Mouse (Mus musculus) hindbrain, embryonic 16.5 days (tissue): ENCODE results near the gene Ntrk1. TPM values are rescaled to one million over a fixed set of nuclear protein-coding genes. Genes with fewer than 3 reads are reported as not detected.

ENCODE experiments used
- ATAC-seq: fragments of 200-750 bp; cut with Nextera tagmentation; 2 replicates; pipeline ENCODE4 v1.8.0; 2017; ENCODE audit warnings: moderate TSS enrichment, moderate library complexity
- H3K27ac ChIP-seq: fragments of 300-500 bp; sonication (generic); 2 replicates; pipeline ENCODE4 v1.5.1; 2014; ENCODE audit warnings: low read depth, mild to moderate bottlenecking, control low read depth, low read length, moderate library complexity
- H3K27me3 ChIP-seq: fragments of 300-500 bp; sonication (generic); replicated peaks from 2 replicates; pipeline ENCODE4 v1.6.1; 2014; ENCODE audit warnings: low read length; ENCODE audit not compliant: control insufficient read depth, insufficient read depth
- H3K36me3 ChIP-seq: fragments of 300-500 bp; sonication (generic); 2 replicates; pipeline ENCODE4 v1.6.1; 2014; ENCODE audit warnings: mild to moderate bottlenecking, low read length, moderate library complexity, mixed read lengths; ENCODE audit not compliant: control insufficient read depth, insufficient read depth
- H3K4me1 ChIP-seq: fragments of 300-500 bp; sonication (generic); 2 replicates; pipeline ENCODE4 v1.6.1; 2014; ENCODE audit warnings: low read depth, low read length; ENCODE audit not compliant: control insufficient read depth, insufficient read depth
- H3K4me2 ChIP-seq: fragments of 300-500 bp; sonication (generic); 2 replicates; pipeline ENCODE4 v1.6.1; 2014; ENCODE audit warnings: mild to moderate bottlenecking, low read length, control low read depth, moderate library complexity
- H3K4me3 ChIP-seq: fragments of 300-500 bp; sonication (generic); 2 replicates; pipeline ENCODE4 v1.5.1; 2014; ENCODE audit warnings: mild to moderate bottlenecking, low read length, control low read depth, moderate library complexity
- H3K9ac ChIP-seq: fragments of 300-500 bp; sonication (generic); 2 replicates; pipeline ENCODE4 v1.6.1; 2014; ENCODE audit warnings: low read depth, mild to moderate bottlenecking, control low read depth, low read length, moderate library complexity
- H3K9me3 ChIP-seq: fragments of 300-500 bp; sonication (generic); 2 replicates; pipeline ENCODE4 v1.6.1; 2014; ENCODE audit warnings: mild to moderate bottlenecking, low read length, moderate library complexity; ENCODE audit not compliant: control insufficient read depth
- WGBS: fragments of 180-500 bp; shearing (Covaris S2); extraction: QIAGEN DNeasy Blood & Tissue Kit; methylation state at CpG from one replicate; pipeline ENCODE4 v1.1.7; 2014; 5-methylcytosine and 5-hydroxymethylcytosine counted together
- polyA plus RNA-seq: library from polyadenylated mRNA; unstranded; fragments of >200 nt; fragmentation: Nextera tagmentation; extraction: Ambion mirVana; gene quantifications from 2 replicates; pipeline ENCODE4 v1.2.1, GENCODE M21; 2015

The Ntrk1 gene
- polyA plus RNA-seq, 1 experiment from 2014 or later = 6.6 TPM

DNA sequence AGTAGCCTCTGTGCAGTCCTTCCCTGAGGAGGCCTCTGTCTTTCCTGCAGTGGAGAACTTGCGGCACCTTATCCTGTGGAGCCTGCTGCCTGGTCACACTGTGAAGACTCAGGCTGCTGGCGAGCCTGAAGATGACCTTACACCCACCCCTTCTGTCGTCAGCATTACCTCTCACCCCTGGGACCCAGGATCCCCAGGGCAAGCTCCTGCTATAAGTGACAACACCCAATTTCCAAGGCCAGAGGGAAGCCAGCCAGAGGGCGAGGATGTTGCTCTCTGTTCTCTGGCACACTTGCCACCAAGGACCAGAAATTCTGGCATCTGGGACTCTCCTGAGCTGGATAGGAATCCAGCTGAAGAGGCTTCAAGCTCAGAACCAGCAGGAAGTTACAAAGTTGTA, 61.9 kb downstream of the Ntrk1 start:
- Histone ChIP-seq H3K9me3 (no peaks in the 10 kb centered on the region), H3K36me3 (peaks cover 55% of the 10 kb centered on the region), H3K9ac (no peak overlapping the region), H3K4me1 (no peaks in the 10 kb centered on the region), H3K4me3 (no peak overlapping the region), H3K27me3 (no peaks in the 10 kb centered on the region), H3K4me2 (no peak overlapping the region), H3K27ac (no peak overlapping the region)
- 89% methylated on average over 4 of the region's 4 CpGs for WGBS
- ATAC-seq = no peak

DNA sequence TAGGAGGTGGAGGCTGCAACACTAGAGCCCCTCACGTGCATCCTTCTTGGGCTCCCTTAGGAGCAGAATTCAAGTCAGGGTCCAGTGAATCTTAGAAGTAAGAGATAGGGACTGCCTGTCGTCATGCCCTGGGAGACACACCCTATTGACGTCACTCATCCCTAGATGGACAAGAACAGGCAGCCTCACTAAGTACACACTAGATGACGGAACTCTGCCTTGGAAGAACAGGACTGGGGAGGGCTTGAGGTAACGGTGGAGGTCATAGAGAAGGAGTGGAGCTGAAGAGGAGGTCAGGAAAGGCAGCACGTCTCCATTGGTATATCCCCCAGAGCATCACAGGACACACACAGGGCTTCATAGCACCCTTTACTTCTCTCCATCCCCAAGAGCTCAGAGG, 66.3 kb downstream of the Ntrk1 start:
- no peak overlapping the region for H3K4me3 ChIP-seq
- no peaks in the 10 kb centered on the region for H3K27me3 ChIP-seq
- 94% methylated on average over 6 of the region's 6 CpGs for WGBS
- no peak overlapping the region for H3K4me2 ChIP-seq
- H3K9ac ChIP-seq = no peak overlapping the region
- H3K9me3 ChIP-seq = no peaks in the 10 kb centered on the region
- H3K36me3 ChIP-seq = peaks cover 74% of the 10 kb centered on the region
- no peak for ATAC-seq
- no peaks in the 10 kb centered on the region for H3K4me1 ChIP-seq
- H3K27ac ChIP-seq = no peak overlapping the region

Other genes starting within 250 kb of the Ntrk1 start
- gene Arhgef11, start 177.6 kb downstream of the Ntrk1 start, polyA plus RNA-seq = 20.9 and 23.3 TPM in 2 replicates
- gene Lrrc71, start 46.5 kb downstream of the Ntrk1 start, polyA plus RNA-seq = 0.67 and 0.80 TPM in 2 replicates
- 0.49 and 0.85 TPM in 2 replicates for gene Insrr, start 1.8 kb upstream of the Ntrk1 start, polyA plus RNA-seq
- 8.4 and 10.6 TPM in 2 replicates for gene Pear1, start 29.1 kb upstream of the Ntrk1 start, polyA plus RNA-seq
- gene Sh2d2a, start 51.6 kb upstream of the Ntrk1 start, polyA plus RNA-seq = not detected in 2 replicates
- 13.9 and 15.9 TPM in 2 replicates for gene Prcc, start 90.4 kb upstream of the Ntrk1 start, polyA plus RNA-seq
- gene Hdgf, start 111.2 kb upstream of the Ntrk1 start, polyA plus RNA-seq = 79.7 and 110 TPM in 2 replicates
- gene Mrpl24, start 124.3 kb upstream of the Ntrk1 start, polyA plus RNA-seq = 48.3 and 49.1 TPM in 2 replicates
- 22.7 and 28.9 TPM in 2 replicates for gene Isg20l2, start 135.2 kb upstream of the Ntrk1 start, polyA plus RNA-seq
- gene Rrnad1, start 135.6 kb upstream of the Ntrk1 start, polyA plus RNA-seq = 20.5 and 24.8 TPM in 2 replicates
- gene Crabp2, start 153.5 kb upstream of the Ntrk1 start, polyA plus RNA-seq = 49.1 and 52.4 TPM in 2 replicates
- gene Nes, start 175.9 kb upstream of the Ntrk1 start, polyA plus RNA-seq = 15.6 and 20.2 TPM in 2 replicates
- gene Bcan, start 205.1 kb upstream of the Ntrk1 start, polyA plus RNA-seq = 150 and 186 TPM in 2 replicates
- gene Hapln2, start 232.4 kb upstream of the Ntrk1 start, polyA plus RNA-seq = 0.30 and 0.66 TPM in 2 replicates
- gene Gpatch4, start 247.9 kb upstream of the Ntrk1 start, polyA plus RNA-seq = 34.9 and 35.8 TPM in 2 replicates